Mouse (Mus musculus): ENCODE measurements around the gene Rps6ka3.

DNA sequence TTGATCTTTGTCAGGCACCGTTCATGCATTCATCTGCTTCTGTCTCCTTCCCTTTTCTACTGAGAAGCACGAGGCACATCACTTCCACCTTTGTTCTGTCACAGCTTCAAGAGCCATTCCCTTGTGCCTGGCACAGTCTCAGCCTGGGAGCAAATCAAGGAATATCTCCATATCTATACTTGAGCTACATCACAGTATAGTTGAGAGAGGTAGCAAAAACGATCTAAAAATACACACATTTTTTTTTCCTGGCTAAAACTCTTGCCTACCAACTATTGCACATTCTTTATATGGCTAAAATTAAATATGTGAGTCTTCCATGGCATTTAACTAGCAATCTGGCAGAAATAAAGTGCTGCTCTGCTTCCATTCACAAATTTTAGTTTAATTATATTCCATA, 5.1 kb downstream of the Rps6ka3 start:
- TF ChIP-seq CTCF (IDR thresholded peaks at IDR 0.05; ENCODE audit: control insufficient read depth, insufficient read depth, insufficient replicate concordance, low read depth, low read length) (no peak), POLR2A (IDR thresholded peaks at IDR 0.05; ENCODE audit: control insufficient read depth, low read depth, low read length) (no peak)
